Mouse (Mus musculus) cortical plate, adult 2 months (tissue): ENCODE results near the gene Mrps27.

Experiments
- CTCF ChIP-seq: fragments of 200-500 bp; IDR thresholded peaks from 2 replicates; pipeline ENCODE4 v1.5.1; 2011; ENCODE audit warnings: mild to moderate bottlenecking, control low read depth, low read length; ENCODE audit not compliant: insufficient read depth; ENCODE audit errors: extremely low read depth
- POLR2A ChIP-seq: fragments of 200-500 bp; IDR thresholded peaks from 2 replicates; pipeline ENCODE4 v1.6.1; 2011; ENCODE audit warnings: mild to moderate bottlenecking, low read length, control low read depth; ENCODE audit not compliant: insufficient read depth; ENCODE audit errors: extremely low read depth

DNA sequence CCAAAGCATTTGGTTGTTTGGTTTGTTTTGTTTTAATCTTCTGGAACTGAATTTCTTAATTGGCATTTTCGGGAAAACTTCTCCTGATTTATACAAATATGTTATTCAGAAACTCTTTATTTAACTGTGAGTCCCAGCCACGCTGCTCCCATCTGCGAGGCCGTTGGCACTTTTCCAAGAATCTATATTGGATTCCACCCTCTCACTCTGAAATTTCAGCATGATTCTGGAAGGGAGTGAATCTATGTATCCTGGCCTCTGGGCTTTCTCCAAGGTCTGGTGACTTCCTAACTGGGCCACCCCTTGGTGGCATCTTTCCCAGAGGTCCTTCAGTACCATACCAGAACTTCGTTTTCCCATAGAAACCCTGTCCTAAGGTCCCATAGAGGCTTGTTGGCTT lies 40.7 kb upstream of the Mrps27 start:
- TF ChIP-seq CTCF, result no peak
- no peak for TF ChIP-seq POLR2A
